Mouse (Mus musculus) intestine, embryonic 14.5 days (tissue): Measurements from ENCODE around the gene Psma7. TPM values are rescaled to one million over a fixed set of nuclear protein-coding genes. Genes with fewer than 3 reads are reported as not detected.

ENCODE experiments used
- ATAC-seq: fragments of 200-750 bp; cut with Nextera tagmentation; replicated peaks from 2 replicates; pipeline ENCODE4 v1.8.0; 2017; ENCODE audit warnings: low read depth, moderate number of reproducible peaks, moderate TSS enrichment, moderate library complexity; ENCODE audit not compliant: low FRiP score, low TSS enrichment
- DNase-seq: peaks from one replicate; pipeline ENCODE4 v3.0.0-alpha.2; 2018; ENCODE audit warnings: low spot score
- H3K27ac ChIP-seq: fragments of 300-500 bp; sonication (generic); 2 replicates; pipeline ENCODE4 v1.5.1; 2014; ENCODE audit warnings: low read depth, mild to moderate bottlenecking, control low read depth
- H3K27me3 ChIP-seq: fragments of 300-500 bp; sonication (generic); replicated peaks from 2 replicates; pipeline ENCODE4 v1.6.1; 2014; ENCODE audit warnings: low read length, control low read depth; ENCODE audit not compliant: control insufficient read depth, insufficient read depth
- H3K36me3 ChIP-seq: fragments of 300-500 bp; sonication (generic); 2 replicates; pipeline ENCODE4 v1.6.1; 2014; ENCODE audit warnings: low read length, control low read depth; ENCODE audit not compliant: control insufficient read depth, insufficient read depth
- H3K4me1 ChIP-seq: fragments of 300-500 bp; sonication (generic); replicated peaks from 2 replicates; pipeline ENCODE4 v1.6.1; 2014; ENCODE audit warnings: low read length, control low read depth, mixed read lengths; ENCODE audit not compliant: control insufficient read depth, insufficient read depth
- H3K4me2 ChIP-seq: fragments of 300-500 bp; sonication (generic); 2 replicates; pipeline ENCODE4 v1.6.1; 2014; ENCODE audit warnings: low read length
- H3K4me3 ChIP-seq: fragments of 300-500 bp; sonication (generic); 2 replicates; pipeline ENCODE4 v1.5.1; 2014; ENCODE audit warnings: low read depth, low read length, control low read depth, mixed read lengths
- H3K9ac ChIP-seq: fragments of 300-500 bp; sonication (generic); 2 replicates; pipeline ENCODE4 v1.6.1; 2014; ENCODE audit warnings: mild to moderate bottlenecking, low read length
- H3K9me3 ChIP-seq: fragments of 300-500 bp; sonication (generic); 2 replicates; pipeline ENCODE4 v1.6.1; 2016; ENCODE audit warnings: low read length, control low read depth; ENCODE audit not compliant: control insufficient read depth
- WGBS: fragments of 180-500 bp; shearing (Covaris S2); extraction: QIAGEN DNeasy Blood & Tissue Kit; methylation state at CpG from one replicate; pipeline ENCODE4 v1.1.7; 2014; 5-methylcytosine and 5-hydroxymethylcytosine counted together
- polyA plus RNA-seq: library from polyadenylated mRNA; unstranded; fragments of >200 nt; fragmentation: Nextera tagmentation; extraction: Ambion mirVana; gene quantifications from 2 replicates; pipeline ENCODE4 v1.2.1, GENCODE M21; 2014

Gene Psma7
- polyA plus RNA-seq, result 612 and 735 TPM in 2 replicates

DNA sequence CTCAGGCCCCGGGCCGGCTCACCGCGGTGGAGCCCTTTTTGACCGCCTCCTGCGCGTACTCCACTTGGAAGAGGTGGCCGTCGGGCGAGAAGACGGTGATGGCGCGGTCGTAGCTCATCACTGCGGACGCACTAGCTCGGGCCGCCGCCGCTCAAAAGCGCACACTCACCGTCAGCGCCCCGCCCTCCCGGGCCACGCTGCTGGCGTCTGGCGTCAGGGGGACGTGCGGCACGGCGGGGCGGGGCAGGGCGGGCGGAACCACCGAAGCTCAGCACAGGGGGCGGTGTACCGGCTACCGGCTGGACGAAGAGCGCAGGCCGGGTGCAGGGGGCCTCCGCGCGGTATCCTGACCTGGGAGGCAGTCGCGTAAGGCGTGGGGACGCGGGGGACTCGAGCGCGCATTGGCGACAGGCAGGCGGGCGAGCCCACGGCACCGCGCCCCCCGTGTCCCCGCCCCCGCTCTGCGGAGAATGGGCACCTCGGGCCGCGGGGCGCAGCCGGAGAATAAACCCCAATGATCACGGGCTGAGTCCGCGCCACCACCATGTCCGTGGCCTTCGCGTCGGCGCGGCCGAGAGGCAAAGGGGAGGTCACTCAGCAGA, at the start of gene Psma7, which contains the start of gene Ss18l1:
TSS of gene Psma7 (minus strand) at position 178 of the 602 bp plus-strand sequence.
TSS of gene Ss18l1 (plus strand) at position 254 of the 602 bp plus-strand sequence.
- Histone ChIP-seq H3K9me3 (no peaks in the 10 kb centered on the region), H3K4me3 (peak within 1 kb of the TSS; percentile 85), H3K36me3 (peaks cover 20% of the 10 kb centered on the region), H3K4me2 (peak within 1 kb of the TSS; percentile 66), H3K27ac (peak within 1 kb of the TSS; percentile 86), H3K9ac (peak within 1 kb of the TSS; percentile 84), H3K27me3 (no peaks in the 10 kb centered on the region), H3K4me1 (peaks cover 19% of the 10 kb centered on the region)
- peak; percentile 94 for ATAC-seq
- DNase-seq, result peak; percentile 92
- under 1% methylated on average over 73 of the region's 78 CpGs for WGBS

GRCm38 (mm10) chr2:180090285-180090684, 48.1 kb upstream of the Psma7 start:
- no peak overlapping the region for H3K4me3 ChIP-seq
- no peaks in the 10 kb centered on the region for H3K4me1 ChIP-seq
- H3K27me3 ChIP-seq, result no peaks in the 10 kb centered on the region
- no peak overlapping the region for H3K27ac ChIP-seq
- no peak for ATAC-seq
- H3K4me2 ChIP-seq, result no peak overlapping the region
- 67% methylated on average over 11 of the region's 11 CpGs for WGBS
- no peaks in the 10 kb centered on the region for H3K9me3 ChIP-seq
- DNase-seq, result no peak
- H3K36me3 ChIP-seq, result no peaks in the 10 kb centered on the region
- no peak overlapping the region for H3K9ac ChIP-seq

- H3K36me3 ChIP-seq, result peaks cover 14% of the 10 kb centered on the region
- no peak overlapping the region for H3K4me3 ChIP-seq
- H3K9me3 ChIP-seq, result no peaks in the 10 kb centered on the region
- H3K27ac ChIP-seq, result no peak overlapping the region
- 93% methylated on average over 4 of the region's 4 CpGs for WGBS
- H3K27me3 ChIP-seq, result no peaks in the 10 kb centered on the region
- no peak overlapping the region for H3K4me2 ChIP-seq
- DNase-seq (no peak), ATAC-seq (no peak)
- no peak overlapping the region for H3K9ac ChIP-seq
- H3K4me1 ChIP-seq, result no peaks in the 10 kb centered on the region
Measured at GRCm38 (mm10) chr2:180087472-180087871, 45.2 kb upstream of the Psma7 start.

DNA sequence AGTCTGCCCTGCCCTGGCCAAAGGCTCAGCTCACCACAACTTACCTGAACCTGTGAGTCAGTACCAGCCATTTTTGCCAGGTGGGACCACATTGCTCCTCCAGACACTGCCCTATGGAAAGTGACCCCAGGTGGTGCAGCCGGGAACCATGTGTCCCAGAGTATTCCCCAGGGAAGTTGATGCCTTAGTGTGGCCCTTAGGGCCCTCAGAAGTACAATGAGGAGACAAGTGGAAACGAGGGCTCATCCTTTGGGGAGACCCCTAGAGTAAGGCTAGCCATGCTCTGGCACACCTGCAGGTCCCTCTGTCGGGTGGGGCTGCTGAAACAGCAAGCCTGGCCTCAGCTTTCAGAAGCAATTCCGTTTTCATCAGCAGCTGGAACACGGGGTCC, 44.4 kb upstream of the Psma7 start:
- no peaks in the 10 kb centered on the region for H3K9me3 ChIP-seq
- H3K4me3 ChIP-seq, result no peak overlapping the region
- H3K27ac ChIP-seq, result no peak overlapping the region
- H3K36me3 ChIP-seq, result peaks cover 14% of the 10 kb centered on the region
- no peaks in the 10 kb centered on the region for H3K4me1 ChIP-seq
- no peak overlapping the region for H3K9ac ChIP-seq
- H3K4me2 ChIP-seq, result no peak overlapping the region
- ATAC-seq (no peak), DNase-seq (no peak)
- H3K27me3 ChIP-seq, result no peaks in the 10 kb centered on the region
- 89% methylated on average over 5 of the region's 5 CpGs for WGBS

- no peak overlapping the region for H3K27ac ChIP-seq
- H3K9ac ChIP-seq, result no peak overlapping the region
- DNase-seq (no peak), ATAC-seq (no peak)
- no peak overlapping the region for H3K4me2 ChIP-seq
- H3K4me1 ChIP-seq, result no peaks in the 10 kb centered on the region
- no peaks in the 10 kb centered on the region for H3K27me3 ChIP-seq
- 70% methylated on average over 16 of the region's 16 CpGs for WGBS
- H3K4me3 ChIP-seq, result no peak overlapping the region
- no peaks in the 10 kb centered on the region for H3K9me3 ChIP-seq
- peaks cover 14% of the 10 kb centered on the region for H3K36me3 ChIP-seq
Measured at GRCm38 (mm10) chr2:180085926-180086636, 43.8 kb upstream of the Psma7 start.

- Histone ChIP-seq H3K4me1 (no peaks in the 10 kb centered on the region), H3K9me3 (no peaks in the 10 kb centered on the region), H3K4me2 (no peak overlapping the region), H3K9ac (no peak overlapping the region), H3K27ac (no peak overlapping the region), H3K27me3 (no peaks in the 10 kb centered on the region), H3K4me3 (no peak overlapping the region), H3K36me3 (peaks cover 14% of the 10 kb centered on the region)
- ATAC-seq (no peak), DNase-seq (no peak)
- WGBS, result 15% methylated on average over 3 of the region's 3 CpGs
Measured at GRCm38 (mm10) chr2:180084565-180084964, 42.3 kb upstream of the Psma7 start.

GRCm38 (mm10) chr2:180083063-180083462, 40.8 kb upstream of the Psma7 start:
- Histone ChIP-seq H3K9me3 (no peaks in the 10 kb centered on the region), H3K4me1 (no peaks in the 10 kb centered on the region), H3K27me3 (no peaks in the 10 kb centered on the region), H3K4me3 (no peak overlapping the region), H3K9ac (no peak overlapping the region), H3K27ac (no peak overlapping the region), H3K4me2 (no peak overlapping the region), H3K36me3 (peaks cover 17% of the 10 kb centered on the region)
- DNase-seq (no peak), ATAC-seq (no peak)
- 92% methylated on average over 10 of the region's 10 CpGs for WGBS

DNA sequence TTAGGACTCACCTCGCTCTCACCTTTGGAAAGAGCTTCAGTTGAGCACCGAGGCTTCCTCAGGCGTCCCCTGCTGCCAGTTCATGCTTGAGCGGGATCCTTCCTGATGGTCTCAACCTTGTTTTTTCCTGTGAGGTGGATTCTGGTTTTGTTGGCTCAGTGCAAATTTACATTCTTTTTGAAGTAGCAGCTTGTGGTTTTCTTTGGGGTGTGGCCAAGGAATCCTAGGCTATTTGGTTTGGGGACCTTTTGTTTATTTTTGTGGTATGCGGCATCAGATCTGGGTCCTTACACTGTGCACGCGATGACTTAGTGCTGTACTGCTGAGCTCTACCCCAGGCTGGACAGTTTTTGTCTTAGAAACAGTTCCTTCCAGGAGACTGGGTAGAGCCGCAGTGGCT, 38.4 kb upstream of the Psma7 start:
- Histone ChIP-seq H3K27me3 (no peaks in the 10 kb centered on the region), H3K36me3 (peaks cover 26% of the 10 kb centered on the region), H3K27ac (no peak overlapping the region), H3K9me3 (no peaks in the 10 kb centered on the region), H3K9ac (no peak overlapping the region), H3K4me2 (no peak overlapping the region), H3K4me1 (no peaks in the 10 kb centered on the region), H3K4me3 (no peak overlapping the region)
- ATAC-seq (no peak), DNase-seq (no peak)
- WGBS, result 89% methylated on average over 8 of the region's 8 CpGs

- Histone ChIP-seq H3K27ac (no peak overlapping the region), H3K4me1 (no peaks in the 10 kb centered on the region), H3K9ac (no peak overlapping the region), H3K9me3 (no peaks in the 10 kb centered on the region), H3K36me3 (peaks cover 16% of the 10 kb centered on the region), H3K27me3 (no peaks in the 10 kb centered on the region), H3K4me3 (no peak overlapping the region), H3K4me2 (no peak overlapping the region)
- 67% methylated on average over 3 of the region's 3 CpGs for WGBS
- ATAC-seq, result no peak
- no peak for DNase-seq
Measured at GRCm38 (mm10) chr2:180077622-180078021, 35.4 kb upstream of the Psma7 start.
